Mouse (Mus musculus) mesoderm, embryonic 11.5 days (tissue): ENCODE data around the gene Slc25a20.
"Not testable (repeated sequence)": the region's sequence is repeated elsewhere in the genome, so short reads cannot be mapped to it uniquely, and the experiment has no call there.

Source experiments
- DNase-seq: peaks from one replicate; pipeline ENCODE4 v3.0.0-alpha.2; 2012; ENCODE audit warnings: low read depth, low spot score

Gene Slc25a20

GRCm38 (mm10) chr9:108661677-108662612, at the start of gene Slc25a20:
Gene Slc25a20, plus strand, starts transcription at chr9:108662088.
- DNase-seq, result peak; percentile 83

GRCm38 (mm10) chr9:108617301-108617700, 44.6 kb upstream of the Slc25a20 start:
- DNase-seq, result no peak

GRCm38 (mm10) chr9:108626498-108626897, 35.4 kb upstream of the Slc25a20 start:
- no peak for DNase-seq

GRCm38 (mm10) chr9:108628141-108628540, 33.7 kb upstream of the Slc25a20 start:
- no peak for DNase-seq

GRCm38 (mm10) chr9:108630683-108631082, 31.2 kb upstream of the Slc25a20 start:
- no peak for DNase-seq

GRCm38 (mm10) chr9:108631631-108632256, 30.1 kb upstream of the Slc25a20 start:
- no peak for DNase-seq

- no peak for DNase-seq
Measured at GRCm38 (mm10) chr9:108632375-108632774, 29.5 kb upstream of the Slc25a20 start.

- no peak for DNase-seq
Measured at GRCm38 (mm10) chr9:108633846-108634245, 28.0 kb upstream of the Slc25a20 start.

- no peak for DNase-seq
Measured at GRCm38 (mm10) chr9:108635415-108635814, 26.5 kb upstream of the Slc25a20 start.

GRCm38 (mm10) chr9:108639825-108640224, 22.1 kb upstream of the Slc25a20 start:
- no peak for DNase-seq

GRCm38 (mm10) chr9:108648166-108648565, 13.7 kb upstream of the Slc25a20 start:
- no peak for DNase-seq

GRCm38 (mm10) chr9:108648611-108649560, 13.0 kb upstream of the Slc25a20 start, which contains the start of gene Arih2:
Gene Arih2, minus strand, starts transcription at chr9:108649386.
- peak; percentile 95 for DNase-seq

GRCm38 (mm10) chr9:108649561-108650440, 12.1 kb upstream of the Slc25a20 start:
- no peak for DNase-seq

- DNase-seq, result no peak
Measured at GRCm38 (mm10) chr9:108654566-108655464, 7.1 kb upstream of the Slc25a20 start.

- not testable (repeated sequence) for DNase-seq
Measured at GRCm38 (mm10) chr9:108655865-108656264, 6.0 kb upstream of the Slc25a20 start.

- DNase-seq, result no peak
Measured at GRCm38 (mm10) chr9:108662660-108663059, 772 bp downstream of the Slc25a20 start.

GRCm38 (mm10) chr9:108669875-108670274, 8.0 kb downstream of the Slc25a20 start:
- no peak for DNase-seq

GRCm38 (mm10) chr9:108673151-108673550, 11.3 kb downstream of the Slc25a20 start:
- DNase-seq, result no peak

GRCm38 (mm10) chr9:108680026-108680425, 18.1 kb downstream of the Slc25a20 start:
- DNase-seq, result no peak
